Mouse (Mus musculus): ENCODE measurements around the gene Hnrnpl.

GRCm38 (mm10) chr7:28789235-28789634, 19.1 kb upstream of the Hnrnpl start:
- no peak for TF ChIP-seq CTCF (IDR thresholded peaks at IDR 0.05; ENCODE audit: low read depth, low read length)
- no peak for TF ChIP-seq POLR2A (IDR thresholded peaks at IDR 0.05; ENCODE audit: extremely low read depth, insufficient read depth, low read length)
